Comparison of ENCODE assay signal across 27 mouse cellular contexts in genomic region chr9:85449493-85449892, GRCm38 (mm10).
DNase-seq lines count a peak whose midpoint lies in the region; ATAC-seq and TF ChIP-seq lines count a peak whose summit lies in the region.
"Had no signal": no experiment of that assay in that cellular context is flagged by ENCODE, and none has a peak within 500 bp of the region (broad histone marks: within the 10 kb centered on the region; RNA-seq: fewer than 3 reads in every experiment).

No protein-coding gene starts in this region.

- TF ChIP-seq RAD21 in MEL (IDR thresholded peaks at IDR 0.05; ENCODE audit: low read depth, low read length) = no peak

- no peak for TF ChIP-seq POLR2A in MEL (IDR thresholded peaks at IDR 0.05; ENCODE audit: control insufficient read depth in 1 of 2, insufficient read depth in 1 of 2, low read depth in 1 of 2, low read length in 2 of 2, poor library complexity in 1 of 2)

- no peak for TF ChIP-seq CTCF in MEL (IDR thresholded peaks at IDR 0.05 in 2 of 3, conservative IDR thresholded peaks at IDR 0.05 in 1 of 3; ENCODE audit: control insufficient read depth in 1 of 3, insufficient read depth in 1 of 3, low read depth in 2 of 3, low read length in 3 of 3, poor library complexity in 1 of 3, severe bottlenecking in 1 of 3)

- peak; percentile 76 for ATAC-seq in common myeloid progenitor, adult 5-6 weeks (replicated peaks; ENCODE audit: low read depth, poor library complexity, severe bottlenecking)
- ATAC-seq in megakaryocyte, adult 5-6 weeks (ENCODE audit: poor library complexity, severe bottlenecking) = peak; percentile 74
- ATAC-seq in monocyte, adult 5-6 weeks (replicated peaks; ENCODE audit: insufficient number of reproducible peaks, low FRiP score, low TSS enrichment, poor library complexity, severe bottlenecking) = peak; percentile 62
- ATAC-seq: CD4-positive, CD25-positive, alpha-beta regulatory T cell, adult 4 months; forebrain, embryonic 15.5 days had no signal

- no peak overlapping the region for H3K4me3 ChIP-seq in MEL (ENCODE audit: control insufficient read depth in 1 of 2, insufficient read depth in 1 of 2, low read depth in 2 of 2, low read length in 2 of 2)
- H3K4me3 ChIP-seq: embryonic facial prominence, embryonic 10.5 days; embryonic facial prominence, embryonic 13.5 days; erythroblast, embryonic 14.5 days; forebrain, embryonic 12.5 days; forebrain, embryonic 15.5 days; heart, adult 2 months; heart, embryonic 10.5 days; heart, embryonic 13.5 days; hindbrain, embryonic 12.5 days; hindbrain, embryonic 15.5 days had no signal

- H3K27ac ChIP-seq in MEL (ENCODE audit: control insufficient read depth, low read depth, low read length) = no peak overlapping the region
- H3K27ac ChIP-seq: embryonic facial prominence, embryonic 10.5 days; embryonic facial prominence, embryonic 13.5 days; forebrain, embryonic 12.5 days; forebrain, embryonic 15.5 days; heart, adult 2 months; heart, embryonic 10.5 days; heart, embryonic 13.5 days; hindbrain, embryonic 12.5 days; hindbrain, embryonic 15.5 days had no signal

- H3K9ac ChIP-seq in MEL (ENCODE audit: control insufficient read depth, low read depth, low read length, poor library complexity, severe bottlenecking) = no peak overlapping the region
- H3K9ac ChIP-seq: embryonic facial prominence, embryonic 13.5 days; forebrain, embryonic 12.5 days; forebrain, embryonic 15.5 days; heart, embryonic 13.5 days; hindbrain, embryonic 12.5 days; hindbrain, embryonic 15.5 days had no signal

- no peaks in the 10 kb centered on the region for H3K27me3 ChIP-seq in MEL (ENCODE audit: control insufficient read depth in 1 of 2, insufficient read depth in 2 of 2, low read length in 2 of 2)
- H3K27me3 ChIP-seq: embryonic facial prominence, embryonic 13.5 days; forebrain, embryonic 12.5 days; forebrain, embryonic 15.5 days; heart, embryonic 13.5 days; hindbrain, embryonic 12.5 days; hindbrain, embryonic 15.5 days had no signal

- H3K4me1 ChIP-seq in MEL (ENCODE audit: control insufficient read depth in 1 of 2, insufficient read depth in 2 of 2, low read length in 2 of 2) = no peaks in the 10 kb centered on the region
- H3K4me1 ChIP-seq: embryonic facial prominence, embryonic 10.5 days; embryonic facial prominence, embryonic 13.5 days; forebrain, embryonic 12.5 days; forebrain, embryonic 15.5 days; heart, embryonic 10.5 days; heart, embryonic 13.5 days; hindbrain, embryonic 12.5 days; hindbrain, embryonic 15.5 days had no signal

- H3K36me3 ChIP-seq in MEL (ENCODE audit: control insufficient read depth in 1 of 2, insufficient read depth in 2 of 2, low read length in 2 of 2) = no peaks in the 10 kb centered on the region
- H3K36me3 ChIP-seq: embryonic facial prominence, embryonic 10.5 days; embryonic facial prominence, embryonic 13.5 days; forebrain, embryonic 12.5 days; forebrain, embryonic 15.5 days; heart, embryonic 10.5 days; heart, embryonic 13.5 days; hindbrain, embryonic 12.5 days; hindbrain, embryonic 15.5 days had no signal

- peak; percentile 15 for DNase-seq in MEL (ENCODE audit: low read depth, low spot score)
- DNase-seq in thymus, postnatal 10 days (ENCODE audit: low spot score in 2 of 2) = no peak
- no peak for DNase-seq in adrenal gland, adult 18-20 months (ENCODE audit: low spot score in 2 of 2)
- DNase-seq in lung, postnatal 4 days = no peak
- DNase-seq: adrenal gland, adult 8-10 months; adrenal gland, postnatal 25 days; cerebellum, adult 11-12 months; cerebellum, adult 8-10 months; cerebellum, postnatal 10 days; cerebellum, postnatal 36 days; gastrocnemius, postnatal 25 days; heart, adult 2 months; heart, postnatal 14 days; heart, postnatal 4 days had no signal

- H3K79me2 ChIP-seq in MEL (ENCODE audit: control insufficient read depth, insufficient read depth, low read length, poor library complexity) = no peaks in the 10 kb centered on the region

- TF ChIP-seq EP300 in MEL (IDR thresholded peaks at IDR 0.05; ENCODE audit: low read depth in 1 of 2, low read length in 2 of 2) = no peak

- no peaks in the 10 kb centered on the region for H3K9me3 ChIP-seq in MEL (replicated peaks; ENCODE audit: insufficient read depth, low read length)
- H3K9me3 ChIP-seq: embryonic facial prominence, embryonic 10.5 days; embryonic facial prominence, embryonic 13.5 days; forebrain, embryonic 12.5 days; forebrain, embryonic 15.5 days; heart, embryonic 10.5 days; heart, embryonic 13.5 days; hindbrain, embryonic 12.5 days; hindbrain, embryonic 15.5 days had no signal

TF ChIP-seq in MEL, 35 proteins besides CTCF, POLR2A, EP300 and RAD21:
- TF ChIP-seq NRF1 (IDR thresholded peaks at IDR 0.05; ENCODE audit: insufficient read depth, low read depth, low read length, poor library complexity, severe bottlenecking) (no peak), MAX (IDR thresholded peaks at IDR 0.05; ENCODE audit: low read length) (no peak), ZMIZ1 (IDR thresholded peaks at IDR 0.05; ENCODE audit: low read depth, low read length) (no peak), MYC (IDR thresholded peaks at IDR 0.05; ENCODE audit: low read depth, low read length) (no peak), TCF12 (IDR thresholded peaks at IDR 0.05; ENCODE audit: low read depth, low read length) (no peak), ZNF384 (IDR thresholded peaks at IDR 0.05; ENCODE audit: low read depth, low read length) (no peak), CHD2 (IDR thresholded peaks at IDR 0.05; ENCODE audit: low read length) (no peak), MEF2A (IDR thresholded peaks at IDR 0.05; ENCODE audit: extremely low read depth, insufficient replicate concordance, low read depth, low read length, poor library complexity, severe bottlenecking) (no peak), ZC3H11A (IDR thresholded peaks at IDR 0.05; ENCODE audit: low read depth, low read length) (no peak), RCOR1 (IDR thresholded peaks at IDR 0.05; ENCODE audit: low read depth, low read length) (no peak), GATA1 (IDR thresholded peaks at IDR 0.05; ENCODE audit: low read depth, low read length) (no peak), UBTF (IDR thresholded peaks at IDR 0.05; ENCODE audit: borderline replicate concordance, insufficient read depth, low read depth, low read length) (no peak), SIN3A (IDR thresholded peaks at IDR 0.05; ENCODE audit: low read length) (no peak), USF1 (IDR thresholded peaks at IDR 0.05; ENCODE audit: low read depth, low read length) (no peak), HCFC1 (IDR thresholded peaks at IDR 0.05; ENCODE audit: low read depth, low read length) (no peak), USF2 (IDR thresholded peaks at IDR 0.05; ENCODE audit: borderline replicate concordance in 1 of 2, insufficient read depth in 1 of 2, low read depth in 1 of 2, low read length in 2 of 2) (no peak), ELF1 (IDR thresholded peaks at IDR 0.05; ENCODE audit: low read depth, low read length) (no peak)
